In genomic region chr12:32487883-32488577, GRCm38 (mm10) we compare ENCODE assay signal across 9 mouse cellular contexts.
DNase-seq lines count a peak whose midpoint lies in the region; ATAC-seq and TF ChIP-seq lines count a peak whose summit lies in the region.
"Had no signal": no experiment of that assay in that cellular context is flagged by ENCODE, and none has a peak within 500 bp of the region (broad histone marks: within the 10 kb centered on the region; RNA-seq: fewer than 3 reads in every experiment).

No protein-coding gene starts in this region.

- H3K9ac ChIP-seq in heart, embryonic 14.5 days (ENCODE audit: low read length): no peak overlapping the region
- H3K9ac ChIP-seq: forebrain, embryonic 15.5 days had no signal

- H3K4me2 ChIP-seq in heart, embryonic 14.5 days (ENCODE audit: low read length): no peak overlapping the region
- H3K4me2 ChIP-seq: forebrain, embryonic 15.5 days had no signal

- peak; percentile 54; the same call in 1 of the 2 replicates for ATAC-seq in heart, embryonic 14.5 days (ENCODE audit: insufficient number of reproducible peaks, insufficient read depth, low FRiP score, low read depth)
- ATAC-seq: forebrain, embryonic 15.5 days had no signal

- H3K36me3 ChIP-seq in heart, embryonic 14.5 days (ENCODE audit: control insufficient read depth, insufficient read depth, low read length): no peaks in the 10 kb centered on the region
- H3K36me3 ChIP-seq in thymus, adult 2 months (ENCODE audit: control insufficient read depth, insufficient read depth, low read length): no peaks in the 10 kb centered on the region
- H3K36me3 ChIP-seq: forebrain, embryonic 15.5 days had no signal

- H3K27me3 ChIP-seq in heart, embryonic 14.5 days (ENCODE audit: control insufficient read depth, insufficient read depth, low read length): no peaks in the 10 kb centered on the region
- H3K27me3 ChIP-seq in thymus, adult 2 months (ENCODE audit: control insufficient read depth, insufficient read depth, low read length): no peaks in the 10 kb centered on the region
- H3K27me3 ChIP-seq: forebrain, embryonic 15.5 days had no signal

- TF ChIP-seq POLR2A in thymus, adult 2 months (IDR thresholded peaks at IDR 0.05; ENCODE audit: control insufficient read depth, extremely low read depth, insufficient read depth, low read length, poor library complexity): no peak

- no peak overlapping the region for H3K4me3 ChIP-seq in heart, embryonic 14.5 days (ENCODE audit: control insufficient read depth in 1 of 2, insufficient read depth in 1 of 2, low read depth in 1 of 2, low read length in 2 of 2)
- H3K4me3 ChIP-seq in thymus, adult 2 months (ENCODE audit: control insufficient read depth, insufficient read depth, low read length): no peak overlapping the region
- H3K4me3 ChIP-seq: forebrain, embryonic 15.5 days had no signal

- H3K27ac ChIP-seq in heart, embryonic 14.5 days (replicated peaks in 1 of 2; ENCODE audit: control insufficient read depth in 1 of 2, insufficient read depth in 1 of 2, low read depth in 2 of 2, low read length in 2 of 2): peak overlapping the region; percentile 61 to 64
- no peak overlapping the region for H3K27ac ChIP-seq in thymus, adult 2 months (ENCODE audit: control insufficient read depth, insufficient read depth, low read length)
- H3K27ac ChIP-seq: forebrain, embryonic 15.5 days had no signal

- H3K9me3 ChIP-seq in heart, embryonic 14.5 days (ENCODE audit: control insufficient read depth, low read length): no peaks in the 10 kb centered on the region
- H3K9me3 ChIP-seq: forebrain, embryonic 15.5 days had no signal

- peak; percentile 20 for DNase-seq in 416B (ENCODE audit: low read depth)
- peak; percentile 73 for DNase-seq in adipocyte (ENCODE audit: low spot score)
- DNase-seq in large intestine, adult 2 months (ENCODE audit: low read depth, low spot score): peak; percentile 54
- DNase-seq in thymus, adult 2 months: no peak
- DNase-seq in B cell, adult 2 months: no peak
- DNase-seq in frontal cortex, postnatal 36 days (ENCODE audit: low spot score in 2 of 2): no peak
- DNase-seq: cerebellum, postnatal 14 days had no signal

- no peak for TF ChIP-seq CTCF in thymus, adult 2 months (IDR thresholded peaks at IDR 0.05; ENCODE audit: borderline replicate concordance, control insufficient read depth, extremely low read depth, insufficient read depth, low read length, poor library complexity)

- H3K4me1 ChIP-seq in heart, embryonic 14.5 days (ENCODE audit: control insufficient read depth in 2 of 2, insufficient read depth in 2 of 2, low read length in 2 of 2): no peaks in the 10 kb centered on the region
- H3K4me1 ChIP-seq in thymus, adult 2 months (replicated peaks; ENCODE audit: control insufficient read depth, insufficient read depth, low read length): peaks cover 2% of the 10 kb centered on the region
- H3K4me1 ChIP-seq: forebrain, embryonic 15.5 days had no signal

- WGBS in heart, embryonic 14.5 days: 39% methylated on average over 3 of the region's 3 CpGs
- WGBS in large intestine, adult 2 months: 10% methylated on average over 3 of the region's 3 CpGs
- WGBS in thymus, adult 2 months: 88% methylated on average over 3 of the region's 3 CpGs

Comparison
In these comparisons a context has a peak if more than half of its experiments do, and no peak if none do; other contexts are left out.
1. DNase-seq: peak in 416B (single experiment), adipocyte (single experiment) and large intestine, adult 2 months (single experiment); none in thymus, adult 2 months (single experiment), B cell, adult 2 months (0 of 2) and frontal cortex, postnatal 36 days (0 of 2).